Mouse (Mus musculus) hindbrain, embryonic 12.5 days (tissue): Measurements from ENCODE around the gene Cr1l. TPM values are rescaled to one million over a fixed set of nuclear protein-coding genes. Genes with fewer than 3 reads are reported as not detected.

Experiments
- ATAC-seq: fragments of 200-750 bp; cut with Nextera tagmentation; 2 replicates; pipeline ENCODE4 v1.8.0; 2017; ENCODE audit warnings: moderate TSS enrichment; ENCODE audit not compliant: low FRiP score
- H3K27ac ChIP-seq: fragments of 300-500 bp; sonication (generic); 2 replicates; pipeline ENCODE4 v1.5.1; 2016; ENCODE audit warnings: mild to moderate bottlenecking
- H3K27me3 ChIP-seq: fragments of 300-500 bp; sonication (generic); 2 replicates; pipeline ENCODE4 v1.6.1; 2016; ENCODE audit warnings: mild to moderate bottlenecking
- H3K36me3 ChIP-seq: fragments of 300-500 bp; sonication (generic); 2 replicates; pipeline ENCODE4 v1.6.1; 2016; ENCODE audit warnings: mild to moderate bottlenecking
- H3K4me1 ChIP-seq: fragments of 300-500 bp; sonication (generic); 2 replicates; pipeline ENCODE4 v1.6.1; 2016
- H3K4me2 ChIP-seq: fragments of 300-500 bp; sonication (generic); replicated peaks from 2 replicates; pipeline ENCODE4 v1.6.1; 2016; ENCODE audit warnings: mild to moderate bottlenecking
- H3K4me3 ChIP-seq: fragments of 300-500 bp; sonication (generic); 2 replicates; pipeline ENCODE4 v1.5.1; 2016; ENCODE audit warnings: mild to moderate bottlenecking
- H3K9ac ChIP-seq: fragments of 300-500 bp; sonication (generic); 2 replicates; pipeline ENCODE4 v1.6.1; 2016; ENCODE audit warnings: mild to moderate bottlenecking, moderate library complexity
- H3K9me3 ChIP-seq: fragments of 300-500 bp; sonication (generic); replicated peaks from 2 replicates; pipeline ENCODE4 v1.6.1; 2016; ENCODE audit warnings: mild to moderate bottlenecking
- WGBS: fragments of 180-500 bp; shearing (Covaris S2); methylation state at CpG from one replicate; pipeline ENCODE4 v1.1.7; 2016; 5-methylcytosine and 5-hydroxymethylcytosine counted together
- polyA plus RNA-seq: library from polyadenylated mRNA; unstranded; fragments of >200 nt; fragmentation: Nextera tagmentation; extraction: Ambion mirVana; gene quantifications from 2 replicates; pipeline ENCODE4 v1.2.1, GENCODE M21; 2016

The Cr1l gene
- polyA plus RNA-seq = 37.8 and 42.5 TPM in 2 replicates

- peak; percentile 99 for ATAC-seq
Measured at GRCm38 (mm10) chr1:195130953-195131674, at the start of gene Cr1l. Gene Cr1l (minus strand): TSS chr1:195131586.

GRCm38 (mm10) chr1:195175980-195176931, 44.9 kb upstream of the Cr1l start, which contains the start of gene Cr2:
Gene Cr2 (minus strand): TSS chr1:195176716.
- peak; percentile 97 for ATAC-seq
- peak within 1 kb of the TSS; percentile 27; the same call in 1 of the 2 replicates for H3K9ac ChIP-seq
- H3K4me3 ChIP-seq = peak within 1 kb of the TSS; percentile 28
- H3K4me2 ChIP-seq = peak within 1 kb of the TSS; percentile 62
- H3K27ac ChIP-seq = no peak within 1 kb of the TSS
- H3K36me3 ChIP-seq = no peaks in the 10 kb centered on the region
- H3K27me3 ChIP-seq = no peaks in the 10 kb centered on the region
- no peaks in the 10 kb centered on the region for H3K9me3 ChIP-seq
- 9% methylated on average over 20 of the region's 20 CpGs for WGBS
- H3K4me1 ChIP-seq = peaks cover 3% of the 10 kb centered on the region; the same call in 1 of the 2 replicates

More at GRCm38 (mm10) chr1:195130953-195131674, at the start of gene Cr1l:
- WGBS = 0% methylated on average over 31 of the region's 31 CpGs
- peak within 1 kb of the TSS; percentile 60 for H3K4me3 ChIP-seq
- H3K36me3 ChIP-seq = 0 out of 2 replicates have a peak, but pooled peaks cover 6% of the 10 kb centered on the region
- peak within 1 kb of the TSS; percentile 91 for H3K27ac ChIP-seq
- no peaks in the 10 kb centered on the region for H3K9me3 ChIP-seq
- peak within 1 kb of the TSS; percentile 55 for H3K4me2 ChIP-seq
- peaks cover 5% of the 10 kb centered on the region; the same call in 1 of the 2 replicates for H3K4me1 ChIP-seq
- no peaks in the 10 kb centered on the region for H3K27me3 ChIP-seq
- peak within 1 kb of the TSS; percentile 76 for H3K9ac ChIP-seq

DNA sequence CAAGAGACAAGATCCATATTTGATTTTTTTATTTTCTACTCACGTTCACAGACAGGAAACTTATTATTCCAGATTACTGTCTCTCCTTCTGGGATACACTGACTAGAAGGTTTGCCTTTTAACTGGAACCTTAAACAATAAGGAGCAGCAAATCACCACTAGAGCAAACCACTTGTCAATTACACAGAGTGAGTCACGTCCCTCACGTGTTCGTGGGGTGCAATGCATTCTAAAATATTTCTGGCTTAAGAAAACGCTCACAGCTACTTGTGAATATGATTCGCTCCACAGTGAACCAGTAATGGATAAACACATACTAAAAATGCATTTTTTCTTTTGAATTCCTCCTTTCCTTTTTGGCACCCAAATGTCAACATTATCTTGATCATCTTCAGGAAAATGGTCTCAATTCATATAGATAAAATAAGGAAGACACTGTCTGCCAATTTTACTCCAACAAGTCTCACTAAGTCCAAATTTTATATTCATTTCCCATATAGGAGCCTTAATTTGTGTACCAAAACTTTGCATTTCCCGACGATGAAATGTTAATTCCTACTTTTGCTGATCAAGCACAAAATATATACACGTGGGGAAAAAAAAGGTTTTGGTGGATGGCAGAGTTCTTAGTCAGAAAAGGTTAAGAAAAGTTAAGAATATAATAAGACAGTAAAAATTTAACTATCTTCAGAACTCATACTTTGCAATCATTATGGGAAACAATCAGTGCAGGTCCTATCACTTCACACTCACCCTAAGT, 33.8 kb upstream of the Cr1l start:
- H3K4me1 ChIP-seq = no peaks in the 10 kb centered on the region
- no peaks in the 10 kb centered on the region for H3K9me3 ChIP-seq
- no peak overlapping the region for H3K4me3 ChIP-seq
- H3K36me3 ChIP-seq = no peaks in the 10 kb centered on the region
- ATAC-seq = no peak
- H3K27me3 ChIP-seq = no peaks in the 10 kb centered on the region
- no peak overlapping the region for H3K4me2 ChIP-seq
- H3K27ac ChIP-seq = no peak overlapping the region
- H3K9ac ChIP-seq = no peak overlapping the region
- WGBS = 85% methylated on average over 9 of the region's 9 CpGs

- Histone ChIP-seq H3K27ac (no peak overlapping the region), H3K4me3 (peak overlapping the region; percentile 60; the same call in 1 of the 2 replicates), H3K27me3 (no peaks in the 10 kb centered on the region), H3K9me3 (no peaks in the 10 kb centered on the region), H3K36me3 (0 out of 2 replicates have a peak, but pooled peaks cover 6% of the 10 kb centered on the region), H3K4me2 (peak overlapping the region; percentile 55), H3K4me1 (peaks cover 5% of the 10 kb centered on the region; the same call in 1 of the 2 replicates), H3K9ac (no peak overlapping the region)
- WGBS = 54% methylated on average over 3 of the region's 3 CpGs
- ATAC-seq = no peak
Measured at GRCm38 (mm10) chr1:195132070-195132469, 684 bp upstream of the Cr1l start.

- peak overlapping the region; percentile 91 for H3K27ac ChIP-seq
- H3K9ac ChIP-seq = peak overlapping the region; percentile 76; the same call in 1 of the 2 replicates
- H3K9me3 ChIP-seq = no peaks in the 10 kb centered on the region
- no peak for ATAC-seq
- peaks cover 5% of the 10 kb centered on the region; the same call in 1 of the 2 replicates for H3K4me1 ChIP-seq
- H3K4me2 ChIP-seq = peak overlapping the region; percentile 55
- peak overlapping the region; percentile 60 for H3K4me3 ChIP-seq
- H3K27me3 ChIP-seq = no peaks in the 10 kb centered on the region
- WGBS = 32% methylated on average over 4 of the region's 4 CpGs
- 0 out of 2 replicates have a peak, but pooled peaks cover 6% of the 10 kb centered on the region for H3K36me3 ChIP-seq
Measured at GRCm38 (mm10) chr1:195131675-195132015, 259 bp upstream of the Cr1l start.

DNA sequence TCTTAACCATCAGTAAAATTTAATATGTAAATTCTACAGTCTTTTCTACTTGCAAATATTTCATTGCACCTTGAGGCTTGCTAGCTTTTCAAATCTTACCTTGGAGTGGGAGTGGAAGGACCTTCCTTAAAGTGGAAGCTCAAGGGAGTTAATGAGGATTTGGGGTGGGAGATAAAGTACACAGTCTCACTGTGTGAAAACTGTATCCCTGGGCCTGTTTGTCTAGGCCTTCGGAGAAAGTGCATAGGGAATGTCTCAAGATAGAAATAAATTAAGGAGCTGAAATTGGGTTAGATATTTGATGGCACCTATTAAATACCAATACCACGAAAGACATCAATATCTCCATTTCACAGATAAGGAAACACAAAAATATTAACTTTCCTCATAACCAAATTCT, 907 bp downstream of the Cr1l start:
- 0 out of 2 replicates have a peak, but pooled peaks cover 6% of the 10 kb centered on the region for H3K36me3 ChIP-seq
- H3K27ac ChIP-seq = peak overlapping the region; percentile 91
- H3K27me3 ChIP-seq = no peaks in the 10 kb centered on the region
- peak overlapping the region; percentile 76 for H3K9ac ChIP-seq
- peak overlapping the region; percentile 60 for H3K4me3 ChIP-seq
- peak overlapping the region; percentile 55 for H3K4me2 ChIP-seq
- peaks cover 5% of the 10 kb centered on the region; the same call in 1 of the 2 replicates for H3K4me1 ChIP-seq
- H3K9me3 ChIP-seq = no peaks in the 10 kb centered on the region
- WGBS = 18% methylated on average over 2 of the region's 2 CpGs
- ATAC-seq = 0 out of 2 replicates have a peak, but pooled peaks have one; percentile 42

DNA sequence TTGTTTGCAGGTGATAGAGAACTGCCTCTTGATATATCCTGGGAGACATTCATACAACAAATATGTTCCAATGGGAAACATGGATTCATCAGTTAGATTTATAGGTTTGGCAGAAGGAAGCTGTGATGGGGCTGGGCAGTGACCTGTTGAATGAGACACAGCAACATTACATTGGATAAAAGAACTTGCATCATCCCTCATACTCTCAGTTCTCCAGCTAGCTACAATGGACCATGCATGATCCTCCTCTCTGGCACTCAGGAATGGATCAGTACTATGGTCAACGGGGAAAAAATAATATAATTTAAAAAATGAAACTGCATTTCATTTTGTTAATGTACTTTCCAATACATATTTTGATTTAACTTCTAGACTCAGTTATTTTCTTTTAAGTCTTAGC, 1.5 kb downstream of the Cr1l start:
- H3K9ac ChIP-seq = no peak overlapping the region
- no peaks in the 10 kb centered on the region for H3K27me3 ChIP-seq
- ATAC-seq = no peak
- H3K36me3 ChIP-seq = 0 out of 2 replicates have a peak, but pooled peaks cover 6% of the 10 kb centered on the region
- no peaks in the 10 kb centered on the region for H3K9me3 ChIP-seq
- H3K4me2 ChIP-seq = 0 out of 2 replicates have a peak overlapping the region, but pooled peaks have one; percentile 25
- no peak overlapping the region for H3K27ac ChIP-seq
- WGBS = 84% methylated on average over 1 of the region's 1 CpGs
- no peak overlapping the region for H3K4me3 ChIP-seq
- H3K4me1 ChIP-seq = peaks cover 5% of the 10 kb centered on the region; the same call in 1 of the 2 replicates

DNA sequence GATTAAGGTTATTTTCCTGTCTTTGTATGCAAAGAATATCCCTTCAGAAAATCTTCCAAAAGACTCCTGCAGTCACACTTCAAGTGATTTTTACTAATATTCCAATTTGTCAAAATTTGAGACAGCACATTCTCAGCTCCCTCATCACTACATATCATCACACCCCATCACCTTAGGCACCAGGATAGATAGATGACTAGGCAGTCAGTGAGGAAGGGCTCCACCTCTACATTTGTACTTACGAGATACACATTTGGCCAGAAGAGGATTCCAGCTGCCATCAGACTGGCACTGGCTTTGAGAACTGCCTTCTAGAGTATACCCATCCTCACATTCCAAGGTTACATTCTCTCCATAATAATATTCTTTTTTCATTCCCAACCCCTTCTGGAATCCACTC, 17.0 kb downstream of the Cr1l start:
- H3K36me3 ChIP-seq = peaks cover 21% of the 10 kb centered on the region
- no peak for ATAC-seq

GRCm38 (mm10) chr1:195113621-195114020, 17.8 kb downstream of the Cr1l start:
- Histone ChIP-seq H3K36me3 (peaks cover 21% of the 10 kb centered on the region), H3K9ac (no peak overlapping the region), H3K4me2 (no peak overlapping the region), H3K27me3 (no peaks in the 10 kb centered on the region), H3K9me3 (no peaks in the 10 kb centered on the region), H3K27ac (no peak overlapping the region), H3K4me3 (no peak overlapping the region), H3K4me1 (no peaks in the 10 kb centered on the region)
- ATAC-seq = no peak
- 92% methylated on average over 4 of the region's 4 CpGs for WGBS

More for the DNA sequence above, 17.0 kb downstream of the Cr1l start:
- Histone ChIP-seq H3K9ac (no peak overlapping the region), H3K4me1 (no peaks in the 10 kb centered on the region), H3K9me3 (no peaks in the 10 kb centered on the region), H3K4me3 (no peak overlapping the region), H3K27ac (no peak overlapping the region), H3K27me3 (no peaks in the 10 kb centered on the region), H3K4me2 (no peak overlapping the region)
- 95% methylated on average over 1 of the region's 1 CpGs for WGBS

DNA sequence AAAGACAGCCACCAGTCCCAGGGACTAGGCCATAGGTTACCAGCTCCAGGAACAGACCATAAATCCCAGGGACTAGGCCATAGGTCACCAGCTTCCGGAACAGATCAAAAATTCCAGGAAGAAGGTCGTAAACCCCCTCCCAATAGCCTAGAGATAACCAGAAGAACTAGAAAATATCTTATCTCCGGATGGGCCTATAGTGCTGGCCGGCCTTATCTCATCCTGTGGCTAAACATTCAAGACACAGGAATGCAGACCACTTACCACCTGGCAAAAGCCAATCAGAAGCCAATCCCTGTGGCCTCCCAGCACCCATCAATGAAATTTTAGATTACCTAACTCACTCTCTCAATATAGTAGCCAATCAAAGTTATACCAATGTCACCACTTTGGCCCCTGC, 30.7 kb downstream of the Cr1l start:
- H3K27ac ChIP-seq = no peak overlapping the region
- no peak for ATAC-seq
- no peak overlapping the region for H3K4me3 ChIP-seq
- no peaks in the 10 kb centered on the region for H3K9me3 ChIP-seq
- H3K4me2 ChIP-seq = no peak overlapping the region
- no peaks in the 10 kb centered on the region for H3K27me3 ChIP-seq
- peaks cover 30% of the 10 kb centered on the region for H3K36me3 ChIP-seq
- H3K4me1 ChIP-seq = no peaks in the 10 kb centered on the region
- no peak overlapping the region for H3K9ac ChIP-seq
- 92% methylated on average over 4 of the region's 4 CpGs for WGBS

- no peak overlapping the region for H3K9ac ChIP-seq
- no peak for ATAC-seq
Measured at GRCm38 (mm10) chr1:195098004-195098403, 33.4 kb downstream of the Cr1l start.

More at GRCm38 (mm10) chr1:195098004-195098403, 33.4 kb downstream of the Cr1l start:
- 97% methylated on average over 1 of the region's 1 CpGs for WGBS
- no peaks in the 10 kb centered on the region for H3K27me3 ChIP-seq
- no peaks in the 10 kb centered on the region for H3K9me3 ChIP-seq
- peaks cover 19% of the 10 kb centered on the region for H3K36me3 ChIP-seq
- no peaks in the 10 kb centered on the region for H3K4me1 ChIP-seq
- no peak overlapping the region for H3K4me2 ChIP-seq
- no peak overlapping the region for H3K4me3 ChIP-seq
- H3K27ac ChIP-seq = no peak overlapping the region
